Mouse (Mus musculus) ovary, postnatal 14 days (tissue): ENCODE measurements around the gene Hoxb3.

Experiments
- DNase-seq: peaks from one replicate; pipeline ENCODE4 v3.0.0; 2022; ENCODE audit warnings: low spot score

The Hoxb3 gene

GRCm38 (mm10) chr11:96288455-96289221 lies 34.5 kb upstream of the Hoxb3 start:
- DNase-seq, result no peak

- DNase-seq, result no peak
These were observed 33.8 kb upstream of the Hoxb3 start for GRCm38 (mm10) chr11:96289293-96289692.

GRCm38 (mm10) chr11:96289837-96290236 lies 33.3 kb upstream of the Hoxb3 start:
- no peak for DNase-seq

DNA sequence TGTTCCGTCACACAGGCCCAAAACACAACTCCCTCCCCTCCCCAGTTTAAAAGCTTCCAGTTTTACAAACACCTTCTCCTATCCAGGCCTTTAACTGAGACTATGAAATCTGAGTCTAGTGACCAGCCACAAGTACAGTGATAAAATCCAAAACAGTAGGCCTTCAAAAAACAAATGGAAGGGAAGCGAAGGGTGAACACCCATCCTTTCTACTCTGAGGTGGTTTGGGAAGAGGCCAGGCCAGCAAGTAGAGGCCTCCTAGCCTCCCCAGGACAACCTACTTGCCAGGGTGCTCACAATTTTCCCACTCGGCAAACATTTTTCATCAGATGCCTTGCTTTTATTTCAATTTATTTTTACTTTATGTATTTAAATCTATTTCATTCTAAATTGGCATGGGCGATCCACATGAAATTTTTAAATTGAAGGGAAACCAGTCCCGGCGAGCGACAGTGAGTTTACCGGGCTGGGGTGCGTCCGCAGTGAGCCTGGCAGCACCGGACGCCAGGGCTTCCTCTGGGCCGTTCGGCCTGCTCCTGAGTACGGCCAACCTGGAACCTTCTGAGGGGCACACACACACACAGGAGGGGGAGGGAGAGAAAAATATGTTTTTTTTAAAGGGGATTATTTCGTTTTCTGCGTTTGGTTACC lies 32.3 kb upstream of the Hoxb3 start:
- DNase-seq, result no peak

DNA sequence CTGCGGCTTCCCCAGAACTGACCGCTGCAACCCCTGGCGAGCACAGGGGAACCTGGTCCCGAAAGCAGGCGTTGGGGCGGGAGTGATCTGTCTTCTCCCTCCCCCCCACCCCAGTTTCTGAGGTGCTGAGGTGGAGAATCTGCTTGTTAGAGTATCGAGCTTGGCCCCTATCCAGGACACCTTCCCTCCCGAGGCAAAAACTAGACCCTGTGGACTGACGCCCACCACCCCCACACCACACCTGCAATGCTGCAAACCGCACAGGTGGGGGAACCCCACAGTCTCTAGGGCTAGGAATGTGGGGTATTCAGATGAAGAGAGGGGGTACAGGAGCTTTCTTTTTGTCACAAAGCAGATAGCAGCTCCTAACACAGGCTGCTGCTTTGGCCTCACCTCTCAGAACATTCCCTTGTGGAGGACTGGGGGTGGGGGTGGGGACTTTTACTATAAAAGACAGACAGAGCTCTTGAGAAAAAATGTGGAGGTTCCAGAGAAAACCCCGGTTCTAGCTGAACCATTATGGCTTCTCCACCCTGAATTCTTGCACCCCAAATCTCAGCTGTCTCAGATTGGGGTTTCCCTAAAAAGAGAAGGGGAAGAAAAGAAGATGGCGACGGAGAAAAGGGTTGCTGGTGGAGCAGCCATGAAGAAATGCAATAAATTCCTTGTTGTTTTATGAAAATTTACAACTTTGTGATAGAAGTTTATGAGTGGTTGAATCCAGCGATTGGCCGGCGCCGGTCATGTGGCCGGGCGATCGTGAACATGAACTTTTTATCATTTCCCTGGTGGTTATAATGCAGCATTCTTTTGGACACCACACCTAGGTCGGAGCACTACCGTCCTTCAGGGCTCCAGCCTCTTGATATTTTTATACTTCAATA lies 31.2 kb upstream of the Hoxb3 start, which contains the start of gene Hoxb6:
Hoxb6 (plus strand) TSS at position 796 of the 884 bp plus-strand sequence.
- DNase-seq, result no peak

- DNase-seq, result no peak
These were observed 30.4 kb upstream of the Hoxb3 start for GRCm38 (mm10) chr11:96292565-96293301.

DNA sequence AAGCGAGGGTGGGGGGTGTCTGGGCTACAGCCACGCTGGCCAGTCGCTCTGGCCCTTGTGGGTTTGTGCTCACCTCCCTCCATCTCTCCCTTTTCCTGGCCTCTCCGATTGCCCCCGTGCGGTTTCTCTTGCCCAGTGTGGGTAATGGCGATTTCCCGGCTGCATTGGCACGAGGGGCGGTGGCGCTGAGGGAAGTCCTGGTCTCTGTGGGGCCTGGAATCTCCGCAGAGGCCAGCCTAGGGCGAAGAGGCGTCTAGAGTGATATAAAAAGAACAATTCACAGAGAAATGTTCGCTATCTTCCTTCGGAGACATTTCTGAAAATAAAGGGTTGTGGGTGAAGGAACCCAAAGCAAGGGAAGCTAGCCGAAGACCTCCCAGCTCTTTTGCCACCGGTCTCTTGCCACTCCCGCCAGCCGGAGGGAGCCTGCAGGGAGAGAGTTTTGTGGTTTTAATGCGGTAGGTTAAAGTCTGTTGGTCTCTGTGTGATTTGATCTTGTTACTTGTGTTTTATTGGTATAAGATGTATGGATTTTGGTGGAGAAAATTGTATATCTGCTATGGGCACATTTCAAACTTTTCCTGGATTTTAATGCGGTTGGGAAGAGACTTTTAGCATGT lies 29.7 kb upstream of the Hoxb3 start:
- DNase-seq, result no peak

DNA sequence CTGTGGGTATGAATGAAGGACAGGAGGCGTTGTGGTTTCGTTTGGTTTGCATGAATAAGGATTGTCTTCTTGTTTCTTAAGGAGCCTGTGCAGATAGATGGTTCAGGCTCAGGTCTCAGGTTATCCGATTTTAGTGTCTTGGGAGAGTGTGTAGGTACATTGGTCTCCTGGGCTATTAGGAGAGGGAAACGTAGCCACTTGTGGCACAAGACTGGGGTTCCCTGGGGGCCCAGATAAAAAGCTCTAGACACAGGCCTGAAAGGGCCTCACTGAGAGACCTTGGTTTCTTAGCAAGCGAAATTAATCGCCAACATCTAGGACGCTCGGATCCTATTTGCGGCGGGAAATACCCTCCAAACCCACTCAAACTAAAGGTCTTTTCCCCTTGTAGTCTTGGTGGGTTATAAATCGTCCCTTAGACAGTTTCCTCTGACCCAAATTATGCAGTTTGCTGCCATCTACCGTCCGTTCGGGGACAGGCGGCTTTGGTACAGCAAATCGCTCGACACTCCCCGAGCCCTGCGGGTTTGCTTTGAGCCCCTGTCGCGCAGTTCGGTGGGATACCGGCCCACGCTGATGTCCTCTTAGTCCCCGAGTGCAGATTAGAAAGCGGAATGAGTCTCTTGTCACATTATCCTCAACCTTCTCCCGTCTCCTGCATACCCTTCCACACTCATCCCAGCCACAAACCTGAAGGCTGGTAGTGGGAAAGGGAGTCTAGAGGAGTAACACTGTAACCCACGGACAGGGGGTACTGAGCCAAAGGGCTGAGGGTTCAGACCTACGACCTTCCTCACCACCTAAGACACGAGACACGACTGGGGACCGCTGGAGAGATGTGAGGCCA lies 28.7 kb upstream of the Hoxb3 start:
- DNase-seq, result peak; percentile 70

DNA sequence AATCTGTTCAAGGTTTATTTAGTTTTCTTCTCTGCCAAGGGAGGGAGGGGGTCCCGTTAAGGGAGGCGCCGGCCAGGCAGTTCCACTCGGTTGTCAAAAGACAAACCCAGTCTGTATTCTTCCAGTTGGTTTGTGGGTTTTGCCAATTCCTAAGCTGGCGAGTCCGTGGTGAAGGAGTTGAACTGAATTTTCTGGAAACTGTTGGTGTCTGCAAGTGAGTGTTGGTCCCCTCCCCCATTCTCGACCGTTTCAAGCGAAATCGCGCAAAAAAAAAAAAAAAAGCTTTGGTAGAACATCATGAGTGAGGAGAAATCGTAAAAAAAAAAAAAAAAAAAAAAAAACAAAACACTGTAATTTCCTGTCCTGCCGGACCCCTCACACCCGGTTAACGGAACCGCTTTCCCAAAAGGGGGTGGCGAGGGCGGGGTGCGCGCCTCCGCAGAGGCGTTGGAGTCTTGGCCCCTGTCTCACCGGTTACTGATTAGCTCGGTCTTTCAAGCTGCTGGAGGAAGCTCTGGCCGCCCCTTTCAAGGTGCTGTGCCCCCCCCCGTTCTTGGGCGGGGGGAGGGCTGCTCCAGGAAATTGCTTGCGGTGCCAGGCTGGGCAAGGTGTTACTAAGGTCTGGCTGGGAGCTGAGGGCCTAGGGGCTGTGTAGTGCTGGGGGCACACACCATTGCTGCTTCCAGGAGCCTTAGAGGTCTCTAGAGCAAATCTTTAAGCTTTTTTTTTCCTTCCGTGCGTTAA lies 27.9 kb upstream of the Hoxb3 start:
- no peak for DNase-seq

DNA sequence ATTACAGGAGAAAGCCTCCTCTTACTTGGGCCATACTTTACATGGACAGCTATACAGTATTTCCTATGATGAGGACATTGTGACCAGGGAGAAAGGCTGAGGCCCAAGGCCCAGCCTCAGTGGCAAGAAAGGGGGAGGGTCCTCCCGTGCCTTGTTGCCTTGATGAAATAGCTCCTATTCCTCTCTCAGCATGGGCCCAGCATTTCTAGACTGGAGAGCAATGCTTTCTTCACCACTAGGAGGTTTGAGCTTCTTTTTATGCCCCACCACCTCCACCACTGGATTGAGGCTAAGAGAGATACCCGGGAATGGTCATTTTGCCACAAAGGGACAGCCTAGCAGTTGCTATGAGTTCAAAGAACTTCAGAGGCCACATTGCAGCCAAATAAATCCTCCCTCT lies 26.1 kb upstream of the Hoxb3 start:
- DNase-seq, result no peak

GRCm38 (mm10) chr11:96297428-96297827 lies 25.7 kb upstream of the Hoxb3 start:
- no peak for DNase-seq

- no peak for DNase-seq
These were observed 25.0 kb upstream of the Hoxb3 start for GRCm38 (mm10) chr11:96297968-96298635.

DNA sequence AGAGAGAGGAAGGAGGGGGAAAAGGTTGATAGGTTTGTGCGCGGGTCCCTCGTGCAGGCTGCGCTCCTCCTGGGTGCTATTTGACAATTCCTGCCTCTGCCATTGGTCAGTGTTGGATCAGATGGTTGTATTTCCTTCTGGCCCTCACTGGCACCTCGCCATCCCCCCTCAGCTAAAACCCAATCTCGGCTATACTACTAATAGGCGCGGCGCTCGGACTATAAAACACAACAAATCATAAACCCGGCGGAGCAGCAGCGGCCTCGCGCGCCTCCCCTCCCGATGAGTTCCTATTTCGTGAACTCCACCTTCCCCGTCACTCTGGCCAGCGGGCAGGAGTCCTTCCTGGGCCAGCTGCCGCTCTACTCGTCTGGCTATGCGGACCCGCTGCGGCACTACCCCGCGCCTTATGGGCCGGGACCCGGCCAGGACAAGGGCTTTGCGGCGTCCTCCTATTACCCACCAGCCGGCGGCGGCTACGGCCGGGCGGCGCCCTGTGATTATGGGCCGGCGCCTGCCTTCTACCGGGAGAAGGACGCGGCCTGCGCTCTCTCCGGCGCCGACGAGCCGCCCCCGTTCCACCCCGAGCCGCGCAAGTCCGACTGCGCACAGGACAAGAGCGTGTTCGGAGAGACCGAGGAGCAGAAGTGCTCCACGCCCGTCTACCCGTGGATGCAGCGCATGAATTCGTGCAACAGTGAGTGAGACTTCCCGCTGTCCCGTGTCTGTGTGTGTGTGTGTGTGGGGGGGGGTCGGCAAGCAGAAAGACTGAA lies 24.0 kb upstream of the Hoxb3 start:
- DNase-seq, result no peak

DNA sequence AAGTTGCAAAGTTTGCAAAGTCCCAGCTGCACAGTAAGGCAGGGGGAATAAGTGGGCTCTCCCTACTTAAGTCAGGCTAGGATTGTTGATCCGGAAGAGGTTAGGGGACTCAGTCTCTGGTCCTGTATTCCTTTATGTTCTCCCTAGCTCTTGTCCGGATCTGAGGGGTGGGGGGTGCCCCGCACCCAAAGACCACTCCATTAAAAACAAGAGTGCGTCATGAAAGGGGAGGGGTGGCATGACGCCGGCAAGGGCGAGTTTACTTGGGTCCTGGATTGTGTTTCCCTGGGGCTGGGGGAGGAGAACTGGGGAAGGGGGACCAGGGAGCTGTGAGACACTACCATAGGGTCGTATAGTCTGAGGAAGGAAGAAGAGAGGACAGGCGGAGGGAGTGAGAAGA lies 23.3 kb upstream of the Hoxb3 start:
- DNase-seq, result no peak

- no peak for DNase-seq
These were observed 22.6 kb upstream of the Hoxb3 start for GRCm38 (mm10) chr11:96300354-96301063.

GRCm38 (mm10) chr11:96301064-96301431 lies 22.1 kb upstream of the Hoxb3 start:
- DNase-seq, result no peak

DNA sequence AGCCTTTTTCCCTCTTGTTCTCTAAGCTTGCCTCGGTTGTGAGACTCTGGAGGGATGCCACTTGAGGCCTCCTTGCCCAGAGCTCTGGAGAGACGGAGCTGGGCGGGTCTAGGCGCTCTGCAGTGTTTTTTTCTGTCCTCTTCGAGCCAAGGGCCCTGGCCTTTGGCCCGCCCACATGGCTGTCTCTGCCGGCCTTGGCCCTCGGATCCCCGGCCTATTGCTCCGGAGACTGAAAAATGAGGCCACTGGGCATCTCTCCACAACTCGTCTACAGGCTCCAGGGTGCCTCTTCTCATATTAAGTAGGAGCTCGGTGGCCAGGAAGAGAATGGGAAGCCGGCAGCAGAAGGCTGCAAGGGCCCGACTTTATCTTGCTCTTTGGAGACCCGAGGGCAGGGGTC lies 21.3 kb upstream of the Hoxb3 start:
- no peak for DNase-seq
